Mouse (Mus musculus): ENCODE results near the gene Myh8. TPM values are rescaled to one million over a fixed set of nuclear protein-coding genes. Genes with fewer than 3 reads are reported as not detected.

Gene Myh8
- polyA plus RNA-seq, 1 experiment from 2014 or later, result not detected

DNA sequence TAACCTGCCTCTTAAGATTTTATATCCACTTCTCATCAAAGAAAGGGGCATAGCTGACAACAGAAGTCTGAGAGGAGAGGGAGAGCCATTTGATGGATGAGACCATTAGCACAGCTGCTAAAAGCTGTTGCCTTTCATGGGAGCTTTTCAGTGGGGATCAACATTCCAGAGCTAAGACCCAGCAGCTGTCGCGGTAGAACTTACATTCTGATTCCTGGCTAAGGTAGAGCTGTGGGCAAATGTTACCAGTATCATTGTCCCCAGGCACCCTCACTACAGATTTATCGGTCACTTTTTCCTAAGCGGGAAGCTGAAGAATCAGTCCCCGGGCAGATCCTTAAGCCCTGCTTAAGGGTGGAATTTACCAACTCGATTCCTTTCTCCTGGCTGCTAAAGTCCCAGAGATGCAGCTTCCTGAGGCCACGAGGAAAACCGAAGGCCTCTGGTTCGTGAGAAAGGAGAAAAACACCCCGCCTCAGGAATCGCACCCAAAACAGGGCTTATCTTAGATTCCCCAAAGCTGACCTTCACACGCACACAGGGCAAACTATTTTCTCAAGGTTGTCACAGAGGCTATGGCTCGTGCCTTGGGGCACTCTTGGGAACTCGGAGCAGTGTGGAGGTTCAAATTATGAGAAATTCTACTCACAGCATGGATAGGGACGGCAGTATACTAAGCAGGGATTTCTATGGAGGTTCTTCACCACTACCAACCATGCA lies 37.0 kb downstream of the Myh8 start:
- 54% methylated on average over 15 of the region's 15 CpGs for WGBS
- no peak overlapping the region for H3K4me3 ChIP-seq
- peaks cover 10% of the 10 kb centered on the region for H3K4me1 ChIP-seq
- peak overlapping the region; percentile 34 for H3K27ac ChIP-seq (replicated peaks)
- peak; percentile 12 for DNase-seq (ENCODE audit: low spot score)
- H3K9me3 ChIP-seq (replicated peaks), result no peaks in the 10 kb centered on the region
- no peaks in the 10 kb centered on the region for H3K27me3 ChIP-seq (ENCODE audit: low read depth, poor library complexity, severe bottlenecking)
- no peaks in the 10 kb centered on the region for H3K36me3 ChIP-seq

DNA sequence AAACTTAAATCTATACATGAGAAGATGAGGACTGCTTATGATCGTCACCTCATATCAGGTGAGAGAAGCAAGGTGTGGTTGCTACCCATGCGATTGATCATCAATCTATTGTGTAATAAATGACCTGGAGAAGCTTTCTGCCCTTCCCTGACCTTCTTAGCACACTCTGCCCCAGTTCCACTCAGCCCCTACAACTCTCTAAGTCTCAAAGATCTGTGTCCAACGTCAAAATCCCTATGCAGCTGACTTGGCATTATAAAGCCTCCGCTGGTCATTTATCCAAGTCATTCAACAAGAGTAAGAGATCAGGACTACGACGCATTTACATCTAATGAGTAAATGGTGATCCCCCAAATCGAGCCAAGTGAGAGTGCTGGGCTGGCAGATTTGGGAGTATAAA lies 44.4 kb downstream of the Myh8 start, which contains the start of gene Myh13:
Gene Myh13, plus strand, starts transcription at position 301 of the 400 bp plus-strand sequence.
- 86% methylated on average over 7 of the region's 7 CpGs for WGBS
- Histone ChIP-seq H3K4me1 (no peaks in the 10 kb centered on the region), H3K9me3 (replicated peaks) (no peaks in the 10 kb centered on the region), H3K27me3 (ENCODE audit: low read depth, poor library complexity, severe bottlenecking) (no peaks in the 10 kb centered on the region), H3K4me3 (no peak within 1 kb of the TSS), H3K27ac (replicated peaks) (no peak within 1 kb of the TSS), H3K36me3 (no peaks in the 10 kb centered on the region)
- no peak for DNase-seq (ENCODE audit: low spot score)

DNA sequence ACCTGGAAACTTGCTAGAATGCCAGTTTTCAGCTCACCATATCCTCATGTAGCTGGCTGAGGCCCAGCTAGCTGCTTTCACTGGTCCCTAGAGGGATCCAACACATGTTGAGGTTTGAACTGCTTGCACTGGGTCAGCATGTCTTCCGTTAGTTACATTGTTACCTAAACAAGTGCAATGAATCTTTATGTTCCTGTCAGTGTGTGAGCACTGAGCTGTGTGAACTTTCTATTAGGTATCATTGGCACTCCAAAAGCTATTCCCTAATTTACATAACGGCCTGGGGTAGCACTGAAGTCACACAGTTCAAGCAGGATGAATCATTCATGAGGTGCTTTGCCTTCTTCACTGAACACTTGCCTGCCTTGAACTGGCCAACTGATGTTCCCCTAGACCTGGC lies 49.6 kb downstream of the Myh8 start:
- no peaks in the 10 kb centered on the region for H3K4me1 ChIP-seq
- no peaks in the 10 kb centered on the region for H3K36me3 ChIP-seq
- 76% methylated on average over 2 of the region's 2 CpGs for WGBS
- no peaks in the 10 kb centered on the region for H3K9me3 ChIP-seq (replicated peaks)
- no peak overlapping the region for H3K27ac ChIP-seq (replicated peaks)
- no peaks in the 10 kb centered on the region for H3K27me3 ChIP-seq (ENCODE audit: low read depth, poor library complexity, severe bottlenecking)
- no peak for DNase-seq (ENCODE audit: low spot score)
- H3K4me3 ChIP-seq, result no peak overlapping the region

DNA sequence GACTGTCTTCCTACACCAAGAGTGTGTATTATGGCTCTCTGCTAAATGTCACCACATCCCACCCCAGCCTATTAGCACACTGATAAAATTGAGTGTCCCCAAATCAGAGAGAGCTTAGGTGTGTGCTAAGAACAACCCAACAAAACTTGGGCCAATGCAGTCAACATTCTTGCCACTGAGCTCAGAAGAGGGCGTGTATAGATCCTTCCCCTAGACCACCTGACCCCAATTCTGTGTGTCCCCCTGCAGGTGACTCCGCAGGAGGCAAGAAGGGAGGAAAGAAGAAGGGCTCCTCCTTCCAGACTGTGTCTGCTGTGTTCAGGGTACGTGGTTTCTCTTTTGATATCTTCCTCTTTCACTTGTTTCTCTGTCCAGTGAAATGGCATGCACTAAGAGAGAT lies 67.6 kb downstream of the Myh8 start:
- no peak for DNase-seq (ENCODE audit: low spot score)
- H3K4me1 ChIP-seq, result no peaks in the 10 kb centered on the region
- no peaks in the 10 kb centered on the region for H3K27me3 ChIP-seq (ENCODE audit: low read depth, poor library complexity, severe bottlenecking)
- H3K4me3 ChIP-seq, result no peak overlapping the region
- H3K27ac ChIP-seq (replicated peaks), result no peak overlapping the region
- no peaks in the 10 kb centered on the region for H3K36me3 ChIP-seq
- H3K9me3 ChIP-seq (replicated peaks), result no peaks in the 10 kb centered on the region
- WGBS, result 63% methylated on average over 3 of the region's 3 CpGs

DNA sequence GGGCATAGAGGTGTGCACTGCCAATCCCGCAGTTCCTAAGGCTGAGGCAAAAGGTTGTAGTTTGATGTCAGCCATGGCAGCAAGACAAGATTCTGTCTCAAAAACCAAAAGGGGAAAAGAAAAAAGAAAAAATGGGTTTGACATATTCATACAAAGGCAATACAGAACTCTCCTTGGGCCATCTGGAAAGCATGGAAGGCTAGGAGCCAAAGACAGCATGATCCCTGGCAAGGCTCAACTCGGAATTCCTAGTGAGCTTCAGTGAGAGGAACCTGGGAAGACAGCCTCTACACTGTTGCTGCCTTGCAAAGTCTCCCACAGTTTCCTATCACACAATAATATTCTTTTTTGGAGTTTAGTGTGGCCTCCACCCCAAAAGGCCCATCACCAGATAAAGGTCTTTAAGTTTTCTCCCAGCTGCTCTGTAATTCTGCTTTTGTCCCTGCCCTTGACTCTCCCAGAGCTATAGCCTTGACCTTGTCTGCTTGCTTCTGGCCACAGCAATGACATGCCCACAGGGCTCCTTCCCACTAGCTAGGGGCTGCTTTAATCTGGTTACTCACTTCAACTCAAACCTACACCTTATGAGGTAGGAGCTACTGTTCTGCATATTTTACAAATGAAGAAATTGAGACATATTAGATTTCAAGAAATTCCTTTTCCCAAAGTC lies 68.4 kb downstream of the Myh8 start:
- Histone ChIP-seq H3K9me3 (replicated peaks) (no peaks in the 10 kb centered on the region), H3K36me3 (no peaks in the 10 kb centered on the region), H3K4me3 (no peak overlapping the region), H3K4me1 (no peaks in the 10 kb centered on the region), H3K27me3 (ENCODE audit: low read depth, poor library complexity, severe bottlenecking) (no peaks in the 10 kb centered on the region), H3K27ac (replicated peaks) (no peak overlapping the region)
- DNase-seq (ENCODE audit: low spot score), result no peak
- WGBS, result 84% methylated on average over 2 of the region's 2 CpGs

DNA sequence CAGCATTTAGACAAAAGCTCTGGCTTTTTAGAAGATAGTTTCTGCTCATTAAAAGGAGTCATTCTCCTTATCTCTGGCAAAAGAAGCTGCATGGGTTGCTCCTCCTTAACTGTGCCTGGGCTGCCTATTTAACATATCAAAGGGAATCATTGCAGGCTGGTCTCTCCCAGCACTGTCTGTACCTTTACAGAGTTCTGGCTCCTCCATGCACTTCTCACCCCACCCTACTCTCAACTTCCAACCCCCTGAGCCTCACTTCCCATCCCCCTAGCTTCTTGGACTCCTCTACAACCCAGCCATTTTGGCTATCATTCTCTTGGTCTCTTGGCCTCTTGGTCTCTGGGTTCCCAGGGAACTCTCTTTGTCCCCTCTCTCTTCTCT lies 68.9 kb downstream of the Myh8 start:
- Histone ChIP-seq H3K27ac (replicated peaks) (no peak overlapping the region), H3K4me3 (no peak overlapping the region), H3K36me3 (no peaks in the 10 kb centered on the region), H3K4me1 (no peaks in the 10 kb centered on the region), H3K9me3 (replicated peaks) (no peaks in the 10 kb centered on the region), H3K27me3 (ENCODE audit: low read depth, poor library complexity, severe bottlenecking) (no peaks in the 10 kb centered on the region)
- DNase-seq (ENCODE audit: low spot score), result no peak

DNA sequence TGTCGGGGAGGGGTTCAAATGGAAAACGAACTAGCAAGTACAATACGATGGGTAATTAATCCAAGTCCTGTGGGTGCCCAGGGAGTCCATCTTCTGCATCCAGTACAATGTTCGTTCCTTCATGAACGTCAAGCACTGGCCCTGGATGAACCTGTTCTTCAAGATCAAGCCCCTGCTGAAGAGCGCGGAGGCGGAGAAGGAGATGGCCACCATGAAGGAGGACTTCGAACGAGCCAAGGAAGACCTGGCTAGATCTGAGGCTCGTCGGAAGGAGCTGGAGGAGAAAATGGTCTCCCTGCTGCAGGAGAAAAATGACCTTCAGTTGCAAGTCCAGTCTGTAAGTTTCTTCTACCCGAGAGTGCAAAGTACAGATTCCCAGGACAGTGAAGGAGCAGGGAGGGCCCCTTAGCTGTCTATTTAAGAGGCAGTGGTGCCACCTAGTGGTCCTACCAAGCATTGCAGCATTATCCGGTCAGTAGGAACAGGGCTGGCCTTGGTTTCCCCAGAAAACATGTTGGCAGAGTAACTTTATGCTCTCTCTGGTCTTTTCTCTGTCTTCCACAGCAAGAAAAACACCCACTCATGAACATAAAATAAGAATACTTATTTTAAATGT lies 73.3 kb downstream of the Myh8 start:
- Histone ChIP-seq H3K27ac (replicated peaks) (no peak overlapping the region), H3K9me3 (replicated peaks) (no peaks in the 10 kb centered on the region), H3K4me1 (no peaks in the 10 kb centered on the region), H3K27me3 (ENCODE audit: low read depth, poor library complexity, severe bottlenecking) (no peaks in the 10 kb centered on the region), H3K36me3 (no peaks in the 10 kb centered on the region), H3K4me3 (no peak overlapping the region)
- 54% methylated on average over 14 of the region's 14 CpGs for WGBS
- DNase-seq (ENCODE audit: low spot score), result peak; percentile 78

DNA sequence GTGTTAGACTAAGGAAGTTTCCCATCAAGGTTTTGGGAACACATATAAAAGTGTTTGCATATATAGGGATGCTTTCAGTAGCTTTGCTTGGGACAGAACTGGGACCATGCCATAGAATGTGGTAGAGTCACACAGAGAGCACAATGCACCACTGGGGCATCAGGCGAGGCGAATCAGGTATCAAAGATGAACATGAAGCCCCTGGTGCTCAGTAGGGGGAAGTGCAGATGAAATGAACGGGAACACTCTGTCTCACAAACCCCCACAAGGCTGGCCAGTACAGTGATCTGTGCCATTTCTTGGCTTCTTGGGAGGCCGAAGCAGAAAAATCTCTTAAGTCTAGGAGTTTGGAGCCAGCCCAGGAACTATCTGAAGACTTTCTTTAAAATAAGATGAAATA lies 76.1 kb downstream of the Myh8 start:
- H3K4me1 ChIP-seq, result no peaks in the 10 kb centered on the region
- no peaks in the 10 kb centered on the region for H3K9me3 ChIP-seq (replicated peaks)
- 55% methylated on average over 4 of the region's 4 CpGs for WGBS
- no peak overlapping the region for H3K4me3 ChIP-seq
- H3K36me3 ChIP-seq, result no peaks in the 10 kb centered on the region
- no peak for DNase-seq (ENCODE audit: low spot score)
- H3K27ac ChIP-seq (replicated peaks), result no peak overlapping the region
- no peaks in the 10 kb centered on the region for H3K27me3 ChIP-seq (ENCODE audit: low read depth, poor library complexity, severe bottlenecking)

DNA sequence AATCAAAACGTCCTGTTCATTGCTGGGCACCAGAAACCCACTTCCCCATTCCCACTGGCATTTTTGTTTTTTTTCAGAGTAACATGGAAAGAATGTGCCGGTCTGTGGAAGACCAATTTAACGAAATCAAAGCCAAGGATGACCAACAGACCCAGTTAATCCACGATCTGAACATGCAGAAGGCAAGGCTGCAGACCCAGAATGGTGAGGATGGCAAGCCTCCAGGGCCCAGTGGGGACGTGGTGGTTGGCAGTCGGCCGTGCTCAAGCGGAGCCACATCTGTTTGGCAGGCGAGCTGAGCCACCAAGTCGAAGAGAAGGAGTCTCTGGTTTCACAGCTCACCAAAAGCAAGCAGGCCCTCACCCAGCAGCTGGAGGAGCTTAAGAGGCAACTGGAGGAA lies 81.1 kb downstream of the Myh8 start:
- DNase-seq (ENCODE audit: low spot score), result no peak
- Histone ChIP-seq H3K4me1 (no peaks in the 10 kb centered on the region), H3K4me3 (no peak overlapping the region), H3K9me3 (replicated peaks) (no peaks in the 10 kb centered on the region), H3K27ac (replicated peaks) (no peak overlapping the region), H3K27me3 (ENCODE audit: low read depth, poor library complexity, severe bottlenecking) (no peaks in the 10 kb centered on the region), H3K36me3 (no peaks in the 10 kb centered on the region)
- 83% methylated on average over 10 of the region's 10 CpGs for WGBS

Other genes with a start within 250 kb of the Myh8 start
- 30.0 and 37.6 TPM in 2 replicates for gene Adprm, start 224.5 kb upstream of the Myh8 start, polyA plus RNA-seq (2016; fragmentation: Nextera tagmentation; extraction: Ambion mirVana)
- gene Sco1, start 224.5 kb upstream of the Myh8 start, polyA plus RNA-seq (2016; fragmentation: Nextera tagmentation; extraction: Ambion mirVana), result 20.3 and 22.5 TPM in 2 replicates
- gene Myh3, start 198.8 kb upstream of the Myh8 start, polyA plus RNA-seq (2016; fragmentation: Nextera tagmentation; extraction: Ambion mirVana), result 0.11 and 0.37 TPM in 2 replicates
- gene Myh2, start 106.1 kb upstream of the Myh8 start, polyA plus RNA-seq (2016; fragmentation: Nextera tagmentation; extraction: Ambion mirVana), result 0.04 TPM in 1 of 2 replicates, not detected in the other
- gene Myh1, start 77.1 kb upstream of the Myh8 start, polyA plus RNA-seq (2016; fragmentation: Nextera tagmentation; extraction: Ambion mirVana), result not detected in 2 replicates
- gene Myh4, start 39.1 kb upstream of the Myh8 start, polyA plus RNA-seq (2016; fragmentation: Nextera tagmentation; extraction: Ambion mirVana), result not detected in 2 replicates
- gene Myh13, start 44.5 kb downstream of the Myh8 start, polyA plus RNA-seq (2016; fragmentation: Nextera tagmentation; extraction: Ambion mirVana), result 0.01 TPM in 1 of 2 replicates, not detected in the other
- gene Gas7, start 178.3 kb downstream of the Myh8 start, polyA plus RNA-seq (2016; fragmentation: Nextera tagmentation; extraction: Ambion mirVana), result 2.9 and 3.4 TPM in 2 replicates

Measured in midbrain, embryonic 10.5 days (tissue).